Mouse (Mus musculus) kidney, postnatal 10 days (tissue): ENCODE results near the gene Pole4.

Experiments used
- DNase-seq: peaks from one replicate; pipeline ENCODE4 v3.0.0; 2021; ENCODE audit warnings: mixed read lengths

The Pole4 gene

DNA sequence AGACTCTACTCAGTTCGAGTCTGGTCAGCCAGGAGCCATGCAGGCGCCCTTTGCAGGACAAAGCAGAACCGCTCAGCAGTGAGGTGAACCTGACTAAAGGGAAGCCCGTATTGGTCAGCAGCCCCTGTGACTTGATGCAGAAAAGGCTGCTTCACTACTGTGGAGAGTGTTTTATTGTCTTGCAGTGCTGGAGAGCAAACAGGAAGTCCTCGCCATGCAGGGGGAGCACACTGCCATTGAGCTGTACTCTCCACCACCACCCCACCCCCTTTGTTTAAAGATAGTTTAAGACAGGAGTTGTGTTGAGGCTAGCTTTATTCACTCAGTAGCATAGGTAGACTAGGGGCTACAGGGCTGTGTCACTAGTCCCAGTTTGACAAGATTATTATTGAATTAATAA is at the start of gene Pole4:
Gene Pole4 (minus strand): TSS at position 145 of the 400 bp plus-strand sequence.
- DNase-seq = no peak

DNA sequence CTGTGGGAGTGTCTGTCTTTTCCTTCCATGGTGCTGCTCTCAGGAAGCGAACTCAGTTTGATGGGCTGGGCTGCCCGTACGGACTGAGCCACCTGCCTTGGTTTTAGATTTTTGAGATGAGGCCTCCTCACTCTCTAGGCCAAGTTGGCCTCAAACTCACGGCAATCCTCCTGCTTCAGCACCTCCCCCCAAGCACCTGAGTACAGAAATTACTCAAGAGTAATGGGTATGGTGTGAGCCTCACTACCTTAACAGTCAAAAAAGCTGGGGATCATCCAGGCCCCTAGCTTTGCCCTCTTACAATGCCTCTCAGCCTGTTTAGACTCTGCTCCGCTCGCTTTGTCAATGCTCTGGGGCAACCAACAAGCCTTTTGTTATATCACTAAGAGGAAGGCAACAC is 49.6 kb upstream of the Pole4 start:
- no peak for DNase-seq

DNA sequence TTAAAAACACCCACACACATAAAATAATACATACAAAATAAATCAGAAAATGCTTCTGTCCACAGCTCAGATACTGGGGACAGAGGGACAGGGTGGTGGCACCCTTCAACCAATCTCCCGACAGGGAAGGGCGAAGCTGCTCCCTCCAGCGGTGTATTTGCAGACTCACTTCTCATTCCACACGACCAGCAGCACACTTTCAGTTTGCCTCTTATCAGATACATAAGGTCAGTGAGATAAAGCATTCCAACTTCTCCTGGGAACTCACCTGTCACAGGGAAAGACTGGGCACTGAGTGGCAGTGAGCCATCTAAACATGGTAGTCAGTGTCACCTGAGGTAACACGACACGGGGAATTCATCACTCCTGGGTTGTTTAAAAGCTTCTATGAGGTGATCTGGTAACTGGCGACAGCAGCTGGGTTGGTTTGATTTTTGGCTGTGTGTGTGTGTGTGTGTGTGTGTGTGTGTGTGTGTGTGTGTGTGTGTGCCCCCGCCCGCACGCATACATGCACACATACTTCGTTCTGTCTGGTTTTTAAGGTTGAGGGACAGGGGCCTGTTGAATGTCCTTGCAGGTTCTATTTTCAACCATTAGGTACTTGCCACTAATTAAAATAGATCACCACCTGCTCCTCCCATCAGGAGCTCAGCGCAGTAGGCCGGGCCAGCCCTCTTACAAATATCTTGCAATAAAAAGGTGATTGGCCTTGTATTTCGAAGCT is 48.6 kb upstream of the Pole4 start:
- no peak for DNase-seq

GRCm38 (mm10) chr6:82753061-82753460 is 47.9 kb upstream of the Pole4 start:
- peak; percentile 30 for DNase-seq

DNA sequence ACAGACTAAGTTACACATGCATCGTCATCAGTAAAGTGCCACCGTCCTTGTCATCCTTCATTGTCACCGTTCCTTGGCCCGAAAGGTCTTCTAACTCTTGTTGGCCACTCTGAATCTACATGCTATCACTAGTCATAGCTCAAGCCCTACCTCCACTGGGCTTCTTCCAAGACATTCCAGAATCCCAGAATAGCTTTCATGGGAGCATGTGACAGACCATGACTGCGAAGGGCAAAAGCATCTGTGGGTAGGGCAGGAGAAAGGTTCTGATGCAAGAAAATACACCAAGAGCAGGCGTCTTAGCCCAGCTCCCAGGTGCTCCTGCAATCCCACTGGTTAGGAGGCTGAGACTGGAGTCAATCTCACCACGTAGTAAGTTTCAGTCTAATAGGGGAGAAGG is 46.6 kb upstream of the Pole4 start:
- no peak for DNase-seq

GRCm38 (mm10) chr6:82751031-82751430 is 45.9 kb upstream of the Pole4 start:
- peak; percentile 45 for DNase-seq

DNA sequence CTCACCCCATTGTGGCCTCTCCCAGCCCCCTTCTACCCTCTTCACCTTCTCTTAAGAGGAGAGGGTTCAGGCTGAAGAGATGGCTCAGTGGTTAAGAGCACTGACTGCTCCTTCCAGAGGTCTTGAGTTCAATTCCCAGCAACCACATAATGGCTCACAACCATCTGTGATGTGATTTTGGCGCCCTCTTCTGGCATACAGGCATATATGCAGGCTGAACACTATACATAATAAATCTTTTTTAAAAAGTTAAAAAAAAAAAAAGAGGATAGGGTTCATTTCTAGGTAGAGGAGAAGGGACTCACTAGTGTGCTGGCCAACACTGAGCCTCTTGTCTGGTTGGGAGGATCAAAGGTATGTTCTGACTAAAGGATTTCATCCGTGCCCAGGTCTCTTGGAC is 44.9 kb upstream of the Pole4 start:
- no peak for DNase-seq

GRCm38 (mm10) chr6:82748106-82748672 is 43.0 kb upstream of the Pole4 start:
- DNase-seq = no peak

GRCm38 (mm10) chr6:82747085-82747484 is 41.9 kb upstream of the Pole4 start:
- no peak for DNase-seq

- no peak for DNase-seq
These were observed 39.4 kb upstream of the Pole4 start for GRCm38 (mm10) chr6:82744553-82744952.

DNA sequence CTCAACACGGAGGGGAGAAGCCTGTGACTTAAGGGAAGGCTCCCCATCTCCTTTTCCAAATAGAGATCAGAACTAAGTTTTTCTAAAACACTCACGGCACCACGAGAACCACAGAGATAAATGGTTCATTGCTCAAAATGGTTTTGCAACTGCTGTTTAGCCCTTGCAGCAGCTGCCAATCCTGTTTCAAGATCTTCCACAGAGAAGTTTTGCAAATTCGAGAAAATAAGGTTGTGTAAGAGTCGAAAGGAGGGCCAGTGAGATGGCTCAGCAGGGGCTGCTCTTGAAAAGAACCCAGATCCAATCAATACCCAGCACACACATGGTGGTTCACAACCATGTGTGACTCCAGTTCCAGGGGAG is 36.3 kb upstream of the Pole4 start:
- no peak for DNase-seq

GRCm38 (mm10) chr6:82740868-82741517 is 35.8 kb upstream of the Pole4 start:
- no peak for DNase-seq

DNA sequence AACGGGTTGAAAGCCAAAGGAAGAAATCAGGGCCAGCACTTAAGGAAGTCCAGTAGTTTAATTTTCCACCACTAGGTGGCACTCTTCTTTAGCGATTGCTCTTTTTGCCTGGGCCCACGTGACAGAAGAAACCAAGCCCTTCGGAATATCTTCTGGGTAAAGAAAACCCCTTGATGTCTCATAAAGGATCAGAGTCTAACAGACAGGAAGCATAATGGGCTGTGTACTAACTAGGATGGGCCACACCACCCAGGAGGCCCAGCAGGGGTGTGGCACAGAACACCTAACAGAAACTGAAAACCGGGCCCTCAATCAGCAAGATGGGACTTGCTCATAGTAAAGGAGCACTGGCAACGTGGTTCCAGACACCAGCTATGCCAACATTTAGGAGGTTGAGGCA is 35.1 kb upstream of the Pole4 start:
- peak; percentile 67 for DNase-seq

DNA sequence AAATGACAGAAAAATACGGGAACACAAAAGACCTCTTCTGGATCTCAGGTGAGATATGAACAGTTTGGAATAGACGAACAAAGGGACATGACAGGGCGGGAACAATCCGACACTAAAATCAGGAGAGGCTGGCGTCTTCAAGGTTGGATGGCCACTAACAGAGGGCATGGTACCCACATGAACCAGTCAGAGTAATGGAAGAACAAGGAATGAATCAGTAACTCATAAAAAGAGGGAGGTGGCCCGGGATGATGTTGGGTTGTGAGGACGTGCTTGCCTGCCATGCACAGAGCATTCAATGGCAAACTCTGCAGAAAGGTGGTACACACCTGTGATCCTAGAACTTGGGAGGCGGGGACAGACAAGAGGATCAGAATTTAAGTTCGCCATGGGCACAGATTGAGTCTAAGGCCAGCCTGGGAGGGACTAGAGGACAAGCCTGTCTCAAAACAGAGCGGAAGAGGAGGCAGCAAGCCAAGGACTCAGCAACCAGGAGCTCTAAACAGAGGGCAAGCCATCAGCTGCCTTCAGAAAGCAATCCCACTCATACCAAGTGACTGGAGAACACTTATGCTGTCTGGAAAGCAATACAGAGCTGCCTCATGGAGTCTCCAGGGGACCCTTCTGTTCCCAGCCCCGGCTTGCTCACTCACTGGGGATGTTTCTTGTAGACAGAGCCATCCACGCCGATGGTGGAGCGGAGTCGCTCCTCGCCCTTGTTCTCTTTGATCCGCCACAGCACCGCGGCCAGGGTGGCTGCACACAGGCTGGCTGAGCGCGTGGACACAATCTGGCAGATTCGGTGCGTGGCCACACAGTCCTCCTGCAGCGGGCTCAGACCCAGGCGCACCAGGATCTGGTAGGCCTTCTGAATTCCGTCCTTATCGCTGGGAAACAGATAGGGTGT is 32.7 kb upstream of the Pole4 start:
- no peak for DNase-seq

DNA sequence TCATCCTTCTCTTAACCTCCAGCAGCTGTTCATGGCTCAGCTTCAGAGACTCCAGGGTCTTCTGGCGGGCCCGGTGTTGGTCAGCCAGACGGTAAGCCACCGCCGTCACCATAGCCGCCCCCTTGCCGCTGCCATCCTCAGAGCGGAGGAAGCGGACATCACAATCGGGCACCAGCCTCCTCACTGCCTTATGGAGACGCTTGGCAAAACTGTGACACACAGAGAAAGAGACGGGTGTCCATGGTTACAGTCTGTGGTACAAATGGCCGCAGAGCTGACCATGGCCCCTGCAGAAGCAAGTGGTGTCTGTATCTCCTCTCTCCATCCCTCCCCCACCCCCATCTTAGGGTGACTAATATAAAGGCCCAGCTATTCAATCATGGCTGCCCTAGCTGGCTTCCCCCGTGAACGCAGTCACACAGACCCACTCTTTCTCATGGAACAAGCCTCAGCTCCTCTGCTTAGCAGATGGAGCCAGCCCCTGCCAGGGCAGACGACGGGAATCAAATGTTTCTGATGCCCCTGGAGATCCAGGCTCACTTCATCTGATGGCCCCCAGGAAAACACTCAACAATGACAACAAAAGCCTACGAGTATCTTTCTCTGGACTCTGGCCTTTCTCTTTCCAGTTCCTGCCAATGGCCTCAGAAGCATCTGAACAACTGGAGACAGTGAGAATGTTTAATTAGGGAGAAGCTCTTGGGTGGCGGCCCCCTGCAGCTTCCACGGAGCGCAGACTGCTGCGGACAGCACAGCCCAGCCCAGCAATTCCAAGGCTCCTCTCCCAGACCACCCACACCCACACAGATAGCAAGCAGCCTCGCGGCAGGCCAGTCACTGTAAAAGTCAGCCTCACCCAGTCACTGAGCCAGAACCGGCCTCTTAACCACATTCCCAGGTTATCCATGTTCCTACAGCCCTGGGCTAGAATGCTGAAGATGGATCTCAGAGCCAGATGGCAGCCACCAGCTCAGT is 31.7 kb upstream of the Pole4 start:
- no peak for DNase-seq

DNA sequence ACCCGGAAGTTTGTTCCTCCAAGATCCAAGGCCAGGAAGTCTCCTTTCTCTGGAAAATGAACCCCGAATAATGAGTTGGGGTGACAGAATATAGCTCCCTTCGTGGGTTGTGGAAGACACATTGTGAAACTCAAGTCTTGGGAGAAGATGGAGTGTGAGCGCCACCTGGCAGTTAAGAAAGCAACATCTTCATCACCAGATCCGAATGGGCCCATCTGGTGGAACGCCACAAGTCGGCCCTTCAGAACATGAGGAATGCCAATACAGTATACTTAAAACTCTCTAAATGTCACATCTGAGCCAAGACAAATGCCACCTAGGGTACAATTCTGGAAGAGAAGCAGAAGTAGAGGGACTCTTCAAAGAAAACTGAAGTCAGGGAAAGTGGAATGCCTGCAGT is 30.2 kb upstream of the Pole4 start:
- DNase-seq = peak; percentile 42

DNA sequence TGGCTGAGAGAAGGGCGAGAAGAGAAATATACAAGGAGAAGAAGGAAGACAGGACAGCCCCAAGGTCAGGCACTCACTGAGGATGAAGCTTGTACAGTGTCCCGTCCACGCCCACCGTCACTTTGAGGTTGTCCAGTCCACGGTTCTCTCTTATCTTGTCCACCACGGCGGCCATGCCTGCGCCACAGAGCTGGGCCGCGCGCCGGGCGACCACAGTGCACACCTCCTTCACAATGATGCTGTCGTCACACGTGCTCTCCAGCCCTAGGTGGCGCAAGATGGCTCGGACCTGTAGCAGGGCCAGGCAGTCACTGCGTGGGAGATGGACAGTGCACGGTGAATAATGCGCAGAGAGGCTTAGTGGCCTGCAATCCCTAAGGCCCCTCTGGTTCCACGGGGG is 23.5 kb upstream of the Pole4 start:
- DNase-seq = no peak

- DNase-seq = peak; percentile 36
These were observed 22.0 kb upstream of the Pole4 start for GRCm38 (mm10) chr6:82727206-82727605.

DNA sequence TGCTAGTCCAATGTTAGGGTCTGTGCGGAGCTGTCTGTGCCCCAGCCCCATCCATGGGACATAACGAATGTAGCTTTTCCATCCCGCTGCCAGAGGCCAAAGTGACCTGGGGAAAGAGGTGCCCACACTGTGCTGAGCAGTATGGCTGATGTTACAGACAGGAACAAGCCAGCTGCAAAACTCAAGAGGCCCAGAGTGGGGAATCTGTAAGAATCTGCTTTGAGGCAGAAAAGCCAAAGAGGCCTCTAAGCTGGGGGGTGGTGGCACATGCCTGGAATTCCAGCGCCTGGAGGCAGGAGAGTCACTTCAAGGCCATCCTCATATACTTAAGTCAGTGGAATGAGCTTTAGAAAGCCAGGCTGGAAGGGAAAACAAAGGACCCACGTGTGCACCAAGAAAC is 18.2 kb upstream of the Pole4 start:
- DNase-seq = peak; percentile 46

- no peak for DNase-seq
These were observed 11.0 kb upstream of the Pole4 start for GRCm38 (mm10) chr6:82716126-82716525.

DNA sequence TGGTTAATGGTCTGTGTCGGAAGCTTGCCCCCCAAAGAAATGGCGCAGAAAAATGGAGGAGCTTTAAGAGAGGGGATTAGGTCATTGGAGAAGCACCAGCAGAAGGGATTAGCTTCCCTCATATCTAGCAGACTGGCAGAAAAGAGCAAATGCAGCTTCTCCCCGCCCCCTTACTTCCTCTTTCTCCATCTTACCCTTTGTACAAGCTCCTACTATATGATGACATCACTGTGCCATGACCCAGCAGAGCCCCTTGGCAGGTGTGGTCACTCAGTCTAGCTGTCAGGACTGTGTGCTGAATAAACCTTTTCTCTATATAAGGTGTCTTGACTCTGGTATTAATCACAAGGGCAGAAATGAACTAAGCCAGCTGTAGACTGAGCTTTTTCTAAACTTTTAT is 10.5 kb upstream of the Pole4 start:
- no peak for DNase-seq

GRCm38 (mm10) chr6:82715253-82715652 is 10.1 kb upstream of the Pole4 start:
- no peak for DNase-seq
